Mouse (Mus musculus) left cerebral cortex, adult 2 months (tissue): ENCODE measurements around the gene Tmem167b. TPM values are rescaled to one million over a fixed set of nuclear protein-coding genes. Genes with fewer than 3 reads are reported as not detected.

Experiments used
- DNase-seq, 2 experiments: peaks; one replicate each; pipeline ENCODE4 v3.0.0; 2021 to 2022; ENCODE audit warnings: low spot score in 2 of 2, mixed read lengths in 1 of 2; ENCODE audit errors: extremely low spot score in 1 of 2
- H3K27ac ChIP-seq: fragments of 200-600 bp; 2 replicates; pipeline ENCODE4 v1.8.1; 2022
- H3K4me3 ChIP-seq: fragments of 200-600 bp; 2 replicates; pipeline ENCODE4 v1.8.1; 2022
- CTCF ChIP-seq: fragments of 200-600 bp; IDR thresholded peaks from 2 replicates; pipeline ENCODE4 v1.8.1; 2022; ENCODE audit warnings: antibody characterized with exemption, mild to moderate bottlenecking, moderate library complexity
- intact Hi-C: fragments of 180-260 bp; cut with DNase I; formaldehyde crosslinking; loops from one replicate; pipeline ENCODE4 v1.15.1; 2025
- microRNA-seq, 2 experiments: library from miRNA; unstranded; fragments of <30 nt; microRNA quantifications; one replicate each; pipeline ENCODE4 v1.2.0; 2021
- total RNA-seq, 2 experiments: library from RNA; stranded (reverse); gene quantifications; 2 replicates each; pipeline ENCODE4 v1.2.3; 2021

Gene Tmem167b
- total RNA-seq, 2 experiments from 2014 or later: 40.9 to 46.1 TPM

DNA sequence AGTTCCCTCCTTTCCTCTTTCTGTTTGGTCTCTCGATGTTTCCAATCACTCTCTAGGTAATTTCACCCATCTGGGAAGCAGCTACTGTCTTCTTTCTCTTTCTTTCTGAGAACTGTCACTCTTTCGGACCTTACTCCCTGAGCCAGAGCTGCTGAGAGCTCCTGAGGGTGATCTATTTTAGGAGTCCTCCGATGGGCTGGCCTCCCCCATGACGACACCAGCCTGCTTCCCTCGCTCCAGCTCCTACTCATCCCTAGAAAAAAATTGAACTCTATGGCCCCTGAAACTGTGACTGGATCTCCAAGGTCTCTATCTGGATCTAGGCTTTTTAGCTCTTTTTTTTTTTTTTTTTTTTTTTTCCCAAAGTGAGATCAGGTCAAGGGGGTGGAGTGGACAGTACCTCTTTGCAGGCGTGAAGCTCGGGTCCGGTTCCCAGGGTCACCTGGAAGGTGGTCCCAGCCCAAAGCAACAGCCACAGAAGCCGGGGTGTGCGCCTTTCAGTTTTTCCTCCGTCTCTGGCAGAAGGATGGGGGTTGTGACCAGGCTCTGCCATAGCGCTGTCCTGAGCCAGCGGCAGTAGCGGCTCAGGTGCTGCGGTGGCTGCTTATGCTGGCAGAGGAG, 26.3 kb downstream of the Tmem167b start:
- peak overlapping the region; percentile 96 for H3K27ac ChIP-seq
- intact Hi-C loops: no loop called here
- peak overlapping the region; percentile 60 for H3K4me3 ChIP-seq
- DNase-seq: no peak
- no peak for TF ChIP-seq CTCF

- H3K27ac ChIP-seq: no peak within 1 kb of the TSS
- TF ChIP-seq CTCF: no peak
- no peak within 1 kb of the TSS for H3K4me3 ChIP-seq
- no peak for DNase-seq
- intact Hi-C loops: no loop called here
These were observed 28.3 kb downstream of the Tmem167b start, which contains the start of gene 1700013F07Rik for GRCm38 (mm10) chr3:108533951-108534350. TSS of gene 1700013F07Rik (plus strand) at chr3:108534150.

- TF ChIP-seq CTCF: no peak
- intact Hi-C loops: no loop called here
These were observed 29.0 kb downstream of the Tmem167b start for GRCm38 (mm10) chr3:108533114-108533885.

DNA sequence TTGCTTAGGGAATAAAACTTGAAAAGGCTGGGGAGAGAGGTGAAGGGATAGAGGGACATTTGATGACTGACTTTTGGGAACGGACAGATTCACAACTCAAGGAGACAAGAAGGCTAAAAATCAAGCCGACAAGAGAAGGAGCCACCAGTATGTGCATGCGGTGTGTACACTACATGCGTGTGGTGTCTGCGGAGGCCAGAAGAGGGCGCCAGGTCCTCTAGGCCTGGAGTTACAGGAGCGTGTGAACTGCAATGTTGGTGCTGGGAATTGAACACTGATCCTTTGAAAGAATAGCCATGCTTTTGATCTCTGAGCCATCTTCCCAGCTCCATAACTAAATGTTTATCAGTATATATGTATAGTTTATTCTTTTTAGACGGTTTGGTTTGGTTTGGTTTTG, 33.8 kb downstream of the Tmem167b start:
- TF ChIP-seq CTCF: peak; percentile 4; the same call in 1 of the 2 replicates
- H3K27ac ChIP-seq: no peak overlapping the region
- intact Hi-C loops: no loop called here
- DNase-seq: no peak
- H3K4me3 ChIP-seq: no peak overlapping the region

More at GRCm38 (mm10) chr3:108533114-108533885, 29.0 kb downstream of the Tmem167b start:
- Histone ChIP-seq H3K4me3 (no peak overlapping the region), H3K27ac (no peak overlapping the region)
- no peak for DNase-seq

DNA sequence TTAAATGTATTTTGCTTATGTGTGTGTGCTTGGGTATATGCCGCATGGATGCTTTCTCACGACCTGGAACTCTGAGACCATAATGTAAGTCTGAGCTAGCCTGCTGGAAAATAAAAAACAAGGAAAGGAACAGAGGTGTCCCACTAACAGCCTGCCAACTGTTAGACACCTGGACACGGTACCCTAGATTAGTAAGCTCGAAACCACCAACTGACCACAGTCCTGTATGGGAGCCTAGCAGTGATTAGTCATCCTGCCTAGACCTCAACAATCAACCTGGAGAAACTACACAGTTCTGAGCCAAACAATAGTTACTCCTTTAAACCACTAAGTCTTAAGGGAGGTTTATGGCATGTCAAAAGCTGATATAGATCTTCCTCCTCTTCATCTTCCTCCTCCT, 38.9 kb downstream of the Tmem167b start:
- Histone ChIP-seq H3K4me3 (no peak overlapping the region), H3K27ac (no peak overlapping the region)
- TF ChIP-seq CTCF: no peak
- DNase-seq: no peak
- intact Hi-C loops: no loop called here

GRCm38 (mm10) chr3:108518276-108518675, 44.0 kb downstream of the Tmem167b start:
- Histone ChIP-seq H3K4me3 (no peak overlapping the region), H3K27ac (no peak overlapping the region)
- TF ChIP-seq CTCF: no peak
- intact Hi-C loops: no loop called here
- no peak for DNase-seq

DNA sequence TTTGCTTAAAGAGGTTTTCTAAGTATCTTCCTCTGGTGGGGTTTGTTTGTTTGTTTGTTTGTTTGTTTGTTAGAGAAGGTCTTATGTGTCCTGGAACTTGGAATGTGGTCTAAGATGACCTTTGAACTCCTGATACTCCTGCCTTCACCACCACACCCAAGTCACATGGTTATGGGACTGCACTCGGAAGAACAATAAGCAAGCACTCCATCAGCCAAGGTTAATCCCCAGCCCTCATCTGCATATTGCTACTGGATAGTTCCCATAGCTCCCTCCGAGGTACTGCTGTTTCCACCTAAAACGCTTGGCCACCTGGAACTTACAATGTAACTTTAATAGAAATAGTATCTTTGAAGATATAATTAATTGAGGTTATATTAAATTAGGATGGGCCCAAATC, 48.8 kb downstream of the Tmem167b start:
- H3K4me3 ChIP-seq: no peak overlapping the region
- TF ChIP-seq CTCF: no peak
- intact Hi-C loops: no loop called here
- no peak overlapping the region for H3K27ac ChIP-seq
- no peak for DNase-seq

DNA sequence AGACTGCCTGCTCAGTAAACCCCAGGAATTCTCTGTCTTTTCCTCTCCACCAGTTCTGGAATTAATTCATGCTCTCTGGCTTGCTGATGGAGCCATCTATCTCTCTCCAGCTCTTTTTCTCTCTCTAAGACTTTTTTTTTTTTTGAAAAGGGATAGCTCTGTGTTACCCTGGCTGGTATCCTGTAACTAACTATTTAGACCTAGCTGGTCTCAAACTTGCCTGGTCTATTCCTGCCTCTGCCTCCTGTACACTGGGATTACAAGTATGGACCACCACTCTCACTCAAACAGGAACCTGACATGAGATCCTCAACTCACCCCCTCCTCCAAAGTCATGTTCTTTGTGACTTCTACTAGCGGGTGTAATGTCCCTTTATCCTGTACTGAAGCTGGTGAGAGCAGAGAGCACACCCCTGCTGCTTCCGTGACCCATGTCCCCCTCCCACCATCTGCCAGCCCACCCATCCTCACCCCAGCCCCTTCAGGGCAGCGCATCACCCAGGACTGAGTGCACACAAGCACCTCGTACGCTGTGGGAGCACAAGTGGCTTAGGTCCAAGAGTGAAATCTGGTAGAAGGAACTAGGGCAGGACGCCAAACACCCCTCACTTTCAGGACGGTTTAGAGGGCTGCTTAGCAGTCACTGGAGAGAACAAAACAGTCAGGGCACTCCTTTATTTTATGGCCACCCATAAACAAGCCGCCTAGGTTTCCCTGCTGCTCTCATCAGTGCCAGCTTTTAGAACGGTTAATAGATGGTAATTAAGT, 51.4 kb downstream of the Tmem167b start:
- DNase-seq: no peak
- intact Hi-C loops: no loop called here
- Histone ChIP-seq H3K27ac (no peak overlapping the region), H3K4me3 (no peak overlapping the region)
- TF ChIP-seq CTCF: no peak

DNA sequence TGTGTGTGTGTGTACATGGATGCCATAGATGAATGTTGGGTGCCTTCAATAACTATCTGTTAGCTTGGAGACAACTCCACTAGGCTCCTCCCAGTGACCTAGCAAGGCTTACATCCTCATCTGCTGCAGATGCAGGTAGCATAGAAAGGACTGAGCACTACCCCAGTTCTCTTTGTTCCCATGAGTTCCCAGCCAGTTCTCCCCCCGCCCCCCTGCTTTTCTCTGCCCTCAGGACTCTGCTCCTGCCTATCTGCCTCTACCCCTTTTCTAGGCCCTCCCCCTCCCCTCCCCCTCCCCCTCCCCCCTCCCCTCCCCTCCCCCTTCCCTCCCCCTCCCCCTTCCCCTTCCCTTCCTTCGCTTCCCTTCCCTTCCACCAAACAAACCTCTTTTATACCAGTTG, 52.1 kb downstream of the Tmem167b start:
- no peak for TF ChIP-seq CTCF
- Histone ChIP-seq H3K4me3 (no peak overlapping the region), H3K27ac (no peak overlapping the region)
- DNase-seq: no peak
- intact Hi-C loops: no loop called here

DNA sequence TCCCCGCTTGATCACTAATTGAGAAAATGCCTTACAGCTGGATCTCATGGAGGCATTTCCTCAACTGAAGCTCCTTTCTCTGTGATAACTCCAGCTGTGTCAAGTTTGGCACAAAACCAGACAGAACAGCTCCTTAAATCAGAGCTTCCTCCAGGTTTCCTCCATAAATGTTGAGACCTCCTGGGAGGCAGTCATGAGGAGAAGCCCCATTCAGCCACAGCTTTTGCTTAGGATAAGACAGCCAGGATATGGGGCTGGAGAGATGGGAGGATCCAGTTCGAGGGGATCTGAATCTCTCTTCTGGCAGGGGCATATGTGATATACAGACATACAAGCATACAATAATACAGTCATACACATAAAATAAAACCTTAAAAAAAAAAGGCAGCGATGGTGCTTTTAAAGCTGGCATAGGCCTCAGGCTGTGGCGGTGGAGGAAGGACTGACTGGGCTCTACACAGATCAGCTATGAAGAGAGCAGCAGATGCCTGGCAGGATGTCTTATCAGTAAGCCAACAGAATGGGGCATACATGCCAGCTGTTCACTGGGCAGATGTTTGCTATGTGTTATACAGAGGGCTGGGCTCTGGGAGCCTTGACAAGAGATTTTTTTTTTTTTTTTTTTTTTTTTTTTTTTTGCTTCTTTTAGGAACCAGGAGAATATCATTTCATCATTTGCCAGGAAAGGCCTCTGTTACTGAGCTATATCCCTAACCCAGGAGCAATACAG, 53.4 kb downstream of the Tmem167b start:
- intact Hi-C loops: no loop called here
- no peak for TF ChIP-seq CTCF
- DNase-seq: no peak
- Histone ChIP-seq H3K4me3 (no peak overlapping the region), H3K27ac (no peak overlapping the region)

Small RNAs within 50 kb of the gene (microRNA-seq; reads per million reads assigned to microRNA genes)
- 0 reads per million in 2 experiments for gene Gm22860

Other genes with a start within 250 kb of the Tmem167b start
- gene Mybphl, start 197.6 kb downstream of the Tmem167b start, total RNA-seq: 1 to 10 TPM in 1 of 2 experiments, not detected in 1; 1.0 TPM
- 10 to 100 TPM; 18.9 to 21.2 TPM for gene Psrc1, start 178.6 kb downstream of the Tmem167b start, total RNA-seq
- gene Celsr2, start 146.9 kb downstream of the Tmem167b start, total RNA-seq: 100 to 1,000 TPM; 163 to 185 TPM
- 100 to 1,000 TPM; 216 to 222 TPM for gene Sars, start 117.3 kb downstream of the Tmem167b start, total RNA-seq
- gene 1700013F07Rik, start 28.3 kb downstream of the Tmem167b start, total RNA-seq: 1 to 10 TPM; 2.4 to 2.5 TPM
- 10 to 100 TPM; 33.5 to 35.2 TPM for gene 5330417C22Rik, start 25.9 kb downstream of the Tmem167b start, total RNA-seq
- 10 to 100 TPM; 24.9 to 25.0 TPM for gene Taf13, start 9.2 kb upstream of the Tmem167b start, total RNA-seq
- 100 to 1,000 TPM; 125 to 135 TPM for gene Wdr47, start 28.8 kb upstream of the Tmem167b start, total RNA-seq
- 10 to 100 TPM; 28.6 to 35.6 TPM for gene Clcc1, start 91.4 kb upstream of the Tmem167b start, total RNA-seq
- 10 to 100 TPM; 12.2 to 13.5 TPM for gene Gpsm2, start 159.8 kb upstream of the Tmem167b start, total RNA-seq
- not detected for gene Aknad1, start 177.2 kb upstream of the Tmem167b start, total RNA-seq